Mouse (Mus musculus): ENCODE results near the gene Fdxr.

The Fdxr gene

GRCm38 (mm10) chr11:115267958-115268357, 8.9 kb downstream of the Fdxr start:
- no peak for DNase-seq

- DNase-seq = no peak
Observed at GRCm38 (mm10) chr11:115267061-115267883, 9.6 kb downstream of the Fdxr start, which contains the start of gene Grin2c. Grin2c (minus strand) TSS chr11:115267243.

- DNase-seq = no peak
Observed at GRCm38 (mm10) chr11:115266400-115266778, 10.5 kb downstream of the Fdxr start.

- no peak for DNase-seq
Observed at GRCm38 (mm10) chr11:115265771-115266399, 11.0 kb downstream of the Fdxr start.

- no peak for DNase-seq
Observed at GRCm38 (mm10) chr11:115264862-115265668, 11.8 kb downstream of the Fdxr start.

GRCm38 (mm10) chr11:115264136-115264861, 12.6 kb downstream of the Fdxr start:
- DNase-seq = no peak

- DNase-seq = no peak
Observed at GRCm38 (mm10) chr11:115262954-115263353, 13.9 kb downstream of the Fdxr start.

GRCm38 (mm10) chr11:115259134-115259533, 17.7 kb downstream of the Fdxr start:
- no peak for DNase-seq

- no peak for DNase-seq
Observed at GRCm38 (mm10) chr11:115257775-115258510, 18.9 kb downstream of the Fdxr start.

GRCm38 (mm10) chr11:115251258-115251657, 25.6 kb downstream of the Fdxr start:
- DNase-seq = no peak

- DNase-seq = no peak
Observed at GRCm38 (mm10) chr11:115250405-115251090, 26.3 kb downstream of the Fdxr start.

GRCm38 (mm10) chr11:115249721-115250404, 27.0 kb downstream of the Fdxr start:
- DNase-seq = no peak

GRCm38 (mm10) chr11:115247945-115248344, 28.9 kb downstream of the Fdxr start:
- no peak for DNase-seq

GRCm38 (mm10) chr11:115247240-115247639, 29.6 kb downstream of the Fdxr start:
- no peak for DNase-seq

- no peak for DNase-seq
Observed at GRCm38 (mm10) chr11:115246386-115246785, 30.5 kb downstream of the Fdxr start.

- no peak for DNase-seq
Observed at GRCm38 (mm10) chr11:115244840-115245239, 32.0 kb downstream of the Fdxr start.

- DNase-seq = no peak
Observed at GRCm38 (mm10) chr11:115243783-115244182, 33.1 kb downstream of the Fdxr start.

- no peak for DNase-seq
Observed at GRCm38 (mm10) chr11:115242746-115243145, 34.1 kb downstream of the Fdxr start.

- no peak for DNase-seq
Observed at GRCm38 (mm10) chr11:115241402-115241801, 35.4 kb downstream of the Fdxr start.

- no peak for DNase-seq
Observed at GRCm38 (mm10) chr11:115236570-115236969, 40.3 kb downstream of the Fdxr start.
